Mouse (Mus musculus) megakaryocyte, embryonic 14.5 days (primary cell): ENCODE results near the gene Gpc3. TPM values are rescaled to one million over a fixed set of nuclear protein-coding genes. Genes with fewer than 3 reads are reported as not detected.

Source experiments
- H3K27me3 ChIP-seq: replicated peaks from 2 replicates; pipeline ENCODE3; 2012; ENCODE audit warnings: inconsistent platforms
- H3K36me3 ChIP-seq: replicated peaks from 2 replicates; pipeline ENCODE3; 2012; ENCODE audit warnings: low read length, inconsistent platforms, mixed read lengths
- H3K4me1 ChIP-seq: 2 replicates; pipeline ENCODE4 v1.6.1; 2012; ENCODE audit warnings: inconsistent platforms
- H3K4me3 ChIP-seq: replicated peaks from 2 replicates; pipeline ENCODE3; 2012; ENCODE audit warnings: moderate library complexity, mild to moderate bottlenecking, inconsistent platforms
- H3K9me3 ChIP-seq: 2 replicates; pipeline ENCODE4 v1.6.1; 2012; ENCODE audit warnings: inconsistent platforms
- FLI1 ChIP-seq: IDR thresholded peaks from 2 replicates; pipeline ENCODE4 v1.6.1; 2012; ENCODE audit warnings: low read length, inconsistent platforms, mixed read lengths
- GATA1 ChIP-seq: IDR thresholded peaks from 3 replicates; pipeline ENCODE4 v1.6.1; 2012; ENCODE audit warnings: mixed read lengths, low read length, inconsistent platforms, borderline replicate concordance
- polyA plus RNA-seq: library from polyadenylated mRNA; stranded (reverse); fragments of >175 nt; gene quantifications from 2 replicates; pipeline ENCODE4 v1.2.3, GENCODE M21; 2012; ENCODE audit warnings: low replicate concordance; ENCODE audit not compliant: insufficient read depth

Gene Gpc3
- polyA plus RNA-seq, 1 experiment = 0.36 TPM

- no peak overlapping the region for H3K4me3 ChIP-seq
- no peaks in the 10 kb centered on the region for H3K36me3 ChIP-seq
- H3K27me3 ChIP-seq = peaks cover 5% of the 10 kb centered on the region
- H3K9me3 ChIP-seq = no peaks in the 10 kb centered on the region
- TF ChIP-seq FLI1 = no peak
- no peak for TF ChIP-seq GATA1
- H3K4me1 ChIP-seq = no peaks in the 10 kb centered on the region
Observed at GRCm38 (mm10) chrX:52626963-52627716, 13.4 kb upstream of the Gpc3 start.

- peaks cover 13% of the 10 kb centered on the region for H3K9me3 ChIP-seq
- no peak for TF ChIP-seq GATA1
- TF ChIP-seq FLI1 = no peak
- H3K4me1 ChIP-seq = peaks cover 11% of the 10 kb centered on the region
- H3K27me3 ChIP-seq = peaks cover 48% of the 10 kb centered on the region
- H3K4me3 ChIP-seq = no peak overlapping the region
- H3K36me3 ChIP-seq = no peaks in the 10 kb centered on the region
Observed at GRCm38 (mm10) chrX:52617813-52618212, 4.1 kb upstream of the Gpc3 start.

- Histone ChIP-seq H3K36me3 (no peaks in the 10 kb centered on the region), H3K4me3 (no peak overlapping the region), H3K9me3 (peaks cover 18% of the 10 kb centered on the region), H3K4me1 (peaks cover 11% of the 10 kb centered on the region), H3K27me3 (peaks cover 60% of the 10 kb centered on the region)
- TF ChIP-seq FLI1 = no peak
- no peak for TF ChIP-seq GATA1
Observed at GRCm38 (mm10) chrX:52616152-52616551, 2.4 kb upstream of the Gpc3 start.

- Histone ChIP-seq H3K27me3 (peaks cover 64% of the 10 kb centered on the region), H3K4me3 (peak overlapping the region; percentile 89), H3K36me3 (no peaks in the 10 kb centered on the region), H3K9me3 (peaks cover 18% of the 10 kb centered on the region), H3K4me1 (peaks cover 11% of the 10 kb centered on the region)
- TF ChIP-seq FLI1 (no peak), GATA1 (no peak)
Observed at GRCm38 (mm10) chrX:52614031-52614381, 256 bp upstream of the Gpc3 start.

GRCm38 (mm10) chrX:52612806-52613205, 944 bp downstream of the Gpc3 start:
- H3K27me3 ChIP-seq = peaks cover 57% of the 10 kb centered on the region
- peak overlapping the region; percentile 14 for H3K4me3 ChIP-seq
- TF ChIP-seq FLI1 = no peak
- TF ChIP-seq GATA1 = no peak

GRCm38 (mm10) chrX:52611987-52612670, 1.6 kb downstream of the Gpc3 start:
- TF ChIP-seq FLI1 = no peak
- no peak overlapping the region for H3K4me3 ChIP-seq
- H3K4me1 ChIP-seq = peaks cover 11% of the 10 kb centered on the region
- peaks cover 53% of the 10 kb centered on the region for H3K27me3 ChIP-seq
- H3K9me3 ChIP-seq = peaks cover 18% of the 10 kb centered on the region
- no peaks in the 10 kb centered on the region for H3K36me3 ChIP-seq

More at GRCm38 (mm10) chrX:52612806-52613205, 944 bp downstream of the Gpc3 start:
- peaks cover 11% of the 10 kb centered on the region for H3K4me1 ChIP-seq
- H3K9me3 ChIP-seq = peaks cover 18% of the 10 kb centered on the region
- H3K36me3 ChIP-seq = no peaks in the 10 kb centered on the region

- Histone ChIP-seq H3K4me1 (peaks cover 11% of the 10 kb centered on the region), H3K9me3 (peaks cover 18% of the 10 kb centered on the region), H3K27me3 (peaks cover 50% of the 10 kb centered on the region), H3K36me3 (no peaks in the 10 kb centered on the region), H3K4me3 (no peak overlapping the region)
- TF ChIP-seq GATA1 (no peak), FLI1 (no peak)
Observed at GRCm38 (mm10) chrX:52611541-52611940, 2.2 kb downstream of the Gpc3 start.

- Histone ChIP-seq H3K36me3 (no peaks in the 10 kb centered on the region), H3K27me3 (peaks cover 11% of the 10 kb centered on the region), H3K4me3 (no peak overlapping the region), H3K4me1 (no peaks in the 10 kb centered on the region), H3K9me3 (no peaks in the 10 kb centered on the region)
- no peak for TF ChIP-seq FLI1
- TF ChIP-seq GATA1 = no peak
Observed at GRCm38 (mm10) chrX:52603143-52603542, 10.6 kb downstream of the Gpc3 start.

GRCm38 (mm10) chrX:52599246-52599645, 14.5 kb downstream of the Gpc3 start:
- TF ChIP-seq FLI1 = no peak

GRCm38 (mm10) chrX:52587671-52588070, 26.1 kb downstream of the Gpc3 start:
- H3K36me3 ChIP-seq = no peaks in the 10 kb centered on the region
- no peak overlapping the region for H3K4me3 ChIP-seq
- TF ChIP-seq GATA1 (no peak), FLI1 (no peak)
- H3K9me3 ChIP-seq = peaks cover 10% of the 10 kb centered on the region
- no peaks in the 10 kb centered on the region for H3K27me3 ChIP-seq
- no peaks in the 10 kb centered on the region for H3K4me1 ChIP-seq

More at GRCm38 (mm10) chrX:52599246-52599645, 14.5 kb downstream of the Gpc3 start:
- Histone ChIP-seq H3K4me3 (no peak overlapping the region), H3K36me3 (no peaks in the 10 kb centered on the region), H3K4me1 (no peaks in the 10 kb centered on the region), H3K9me3 (no peaks in the 10 kb centered on the region), H3K27me3 (peaks cover 8% of the 10 kb centered on the region)
